Mouse (Mus musculus) kidney, postnatal 0 days (tissue): Measurements from ENCODE around the gene Thoc2. TPM values are rescaled to one million over a fixed set of nuclear protein-coding genes. Genes with fewer than 3 reads are reported as not detected.
A peak's percentile ranks its signal among the peaks of the same experiment; 100 is the strongest.
"Not testable (repeated sequence)": the region's sequence is repeated elsewhere in the genome, so short reads cannot be mapped to it uniquely, and the experiment has no call there.

Experiments used
- ATAC-seq: fragments of 200-750 bp; cut with Nextera tagmentation; replicated peaks from 2 replicates; pipeline ENCODE4 v1.8.0; 2017; ENCODE audit warnings: low read depth, moderate number of reproducible peaks, moderate TSS enrichment, moderate library complexity; ENCODE audit not compliant: low FRiP score
- DNase-seq: peaks from one replicate; pipeline ENCODE4 v3.0.0-alpha.2; 2016; ENCODE audit warnings: low spot score
- H3K27ac ChIP-seq: fragments of 300-500 bp; sonication (generic); 2 replicates; pipeline ENCODE4 v1.5.1; 2014; ENCODE audit warnings: mild to moderate bottlenecking
- H3K27me3 ChIP-seq: fragments of 300-500 bp; sonication (generic); 2 replicates; pipeline ENCODE4 v1.6.1; 2014; ENCODE audit warnings: low read length, mixed read lengths; ENCODE audit not compliant: insufficient read depth
- H3K36me3 ChIP-seq: fragments of 300-500 bp; sonication (generic); 2 replicates; pipeline ENCODE4 v1.6.1; 2014; ENCODE audit warnings: low read length, mixed read lengths; ENCODE audit not compliant: insufficient read depth
- H3K4me1 ChIP-seq: fragments of 300-500 bp; sonication (generic); replicated peaks from 2 replicates; pipeline ENCODE4 v1.6.1; 2014; ENCODE audit warnings: antibody characterized with exemption, low read length, mixed read lengths; ENCODE audit not compliant: insufficient read depth
- H3K4me2 ChIP-seq: fragments of 300-500 bp; sonication (generic); 2 replicates; pipeline ENCODE4 v1.6.1; 2014; ENCODE audit warnings: mild to moderate bottlenecking, low read length, moderate library complexity, mixed read lengths
- H3K4me3 ChIP-seq: fragments of 300-500 bp; sonication (generic); replicated peaks from 2 replicates; pipeline ENCODE4 v1.5.1; 2014; ENCODE audit warnings: low read depth, low read length
- H3K9ac ChIP-seq: fragments of 300-500 bp; sonication (generic); 2 replicates; pipeline ENCODE4 v1.6.1; 2014; ENCODE audit warnings: low read depth, low read length
- H3K9me3 ChIP-seq: fragments of 300-500 bp; sonication (generic); replicated peaks from 2 replicates; pipeline ENCODE4 v1.6.1; 2016; ENCODE audit warnings: low read length, inconsistent platforms, mixed read lengths
- CTCF ChIP-seq: IDR thresholded peaks from 2 replicates; pipeline ENCODE4 v1.5.1; 2016; ENCODE audit warnings: antibody characterized with exemption, low read depth, mild to moderate bottlenecking, moderate library complexity
- WGBS: fragments of 180-500 bp; shearing (Covaris S2); extraction: QIAGEN DNeasy Blood & Tissue Kit; methylation state at CpG from one replicate; pipeline ENCODE4 v1.1.7; 2014; 5-methylcytosine and 5-hydroxymethylcytosine counted together
- polyA plus RNA-seq: library from polyadenylated mRNA; unstranded; fragments of >200 nt; fragmentation: Nextera tagmentation; extraction: Ambion mirVana; gene quantifications from 2 replicates; pipeline ENCODE4 v1.2.1, GENCODE M21; 2015

Gene Thoc2
- polyA plus RNA-seq, result 70.8 and 75.6 TPM in 2 replicates

GRCm38 (mm10) chrX:41920574-41920973, at the start of gene Thoc2:
Gene Thoc2, minus strand, starts transcription at chrX:41920674.
- no peaks in the 10 kb centered on the region for H3K9me3 ChIP-seq
- H3K4me2 ChIP-seq, result no peak within 1 kb of the TSS
- no peaks in the 10 kb centered on the region for H3K4me1 ChIP-seq
- H3K27me3 ChIP-seq, result no peaks in the 10 kb centered on the region
- DNase-seq (no peak), ATAC-seq (no peak)
- no peak within 1 kb of the TSS for H3K9ac ChIP-seq
- H3K4me3 ChIP-seq, result no peak within 1 kb of the TSS
- TF ChIP-seq CTCF, result no peak
- H3K36me3 ChIP-seq, result no peaks in the 10 kb centered on the region
- WGBS, result 73% methylated on average over 1 of the region's 1 CpGs
- no peak within 1 kb of the TSS for H3K27ac ChIP-seq

GRCm38 (mm10) chrX:41970096-41970495, 49.6 kb upstream of the Thoc2 start:
- H3K27ac ChIP-seq, result no peak overlapping the region
- no peaks in the 10 kb centered on the region for H3K4me1 ChIP-seq
- TF ChIP-seq CTCF, result no peak
- DNase-seq (no peak), ATAC-seq (no peak)
- H3K9ac ChIP-seq, result no peak overlapping the region
- WGBS, result 91% methylated on average over 2 of the region's 2 CpGs
- no peak overlapping the region for H3K4me3 ChIP-seq
- H3K4me2 ChIP-seq, result no peak overlapping the region
- H3K36me3 ChIP-seq, result no peaks in the 10 kb centered on the region
- H3K9me3 ChIP-seq, result no peaks in the 10 kb centered on the region
- H3K27me3 ChIP-seq, result no peaks in the 10 kb centered on the region

GRCm38 (mm10) chrX:41969341-41969740, 48.9 kb upstream of the Thoc2 start:
- 76% methylated on average over 4 of the region's 4 CpGs for WGBS
- H3K4me1 ChIP-seq, result no peaks in the 10 kb centered on the region
- H3K36me3 ChIP-seq, result no peaks in the 10 kb centered on the region
- TF ChIP-seq CTCF, result no peak
- no peaks in the 10 kb centered on the region for H3K9me3 ChIP-seq
- ATAC-seq (no peak), DNase-seq (no peak)
- no peaks in the 10 kb centered on the region for H3K27me3 ChIP-seq
- H3K9ac ChIP-seq, result no peak overlapping the region
- H3K4me3 ChIP-seq, result no peak overlapping the region
- H3K4me2 ChIP-seq, result no peak overlapping the region
- H3K27ac ChIP-seq, result no peak overlapping the region

GRCm38 (mm10) chrX:41957161-41957560, 36.7 kb upstream of the Thoc2 start:
- no peak for DNase-seq
- ATAC-seq, result no peak
- Histone ChIP-seq H3K9ac (no peak overlapping the region), H3K36me3 (no peaks in the 10 kb centered on the region), H3K4me2 (no peak overlapping the region), H3K4me1 (no peaks in the 10 kb centered on the region), H3K27ac (no peak overlapping the region), H3K4me3 (no peak overlapping the region), H3K9me3 (no peaks in the 10 kb centered on the region), H3K27me3 (no peaks in the 10 kb centered on the region)
- TF ChIP-seq CTCF, result peak; percentile 51
- 62% methylated on average over 4 of the region's 4 CpGs for WGBS

GRCm38 (mm10) chrX:41941840-41942239, 21.4 kb upstream of the Thoc2 start:
- H3K9me3 ChIP-seq, result no peaks in the 10 kb centered on the region
- no peak overlapping the region for H3K4me3 ChIP-seq
- no peak overlapping the region for H3K9ac ChIP-seq
- no peaks in the 10 kb centered on the region for H3K27me3 ChIP-seq
- WGBS, result 88% methylated on average over 5 of the region's 5 CpGs
- H3K4me2 ChIP-seq, result no peak overlapping the region
- no peaks in the 10 kb centered on the region for H3K36me3 ChIP-seq
- no peak overlapping the region for H3K27ac ChIP-seq
- DNase-seq (no peak), ATAC-seq (no peak)
- no peak for TF ChIP-seq CTCF
- H3K4me1 ChIP-seq, result no peaks in the 10 kb centered on the region

GRCm38 (mm10) chrX:41931821-41932220, 11.3 kb upstream of the Thoc2 start:
- H3K4me1 ChIP-seq, H3K27me3 ChIP-seq, H3K9ac ChIP-seq, H3K4me2 ChIP-seq, DNase-seq, H3K27ac ChIP-seq, H3K9me3 ChIP-seq, ATAC-seq, H3K36me3 ChIP-seq, H3K4me3 ChIP-seq: not testable (repeated sequence)
- 41% methylated on average over 6 of the region's 6 CpGs for WGBS

- Histone ChIP-seq H3K9ac (no peak overlapping the region), H3K36me3 (no peaks in the 10 kb centered on the region), H3K4me1 (no peaks in the 10 kb centered on the region), H3K27me3 (no peaks in the 10 kb centered on the region), H3K4me2 (no peak overlapping the region), H3K27ac (no peak overlapping the region), H3K4me3 (no peak overlapping the region), H3K9me3 (no peaks in the 10 kb centered on the region)
- WGBS, result 58% methylated on average over 5 of the region's 5 CpGs
- ATAC-seq (no peak), DNase-seq (no peak)
- TF ChIP-seq CTCF, result no peak
Observed at GRCm38 (mm10) chrX:41924708-41925107, 4.2 kb upstream of the Thoc2 start.
